Mouse (Mus musculus) embryonic stem cell, embryonic (primary cell): ENCODE measurements around the gene Btbd7.

Source experiments
- CTCF ChIA-PET, 4 experiments: fragments of 300-600 bp in 2 of 4; fragments of 350-600 bp in 2 of 4; sonication (Branson Sonifier 250); formaldehyde crosslinking; loops; one replicate each; lab custom pipeline; 2022; ENCODE audit warnings: inconsistent platforms in 2 of 4; lab: Charles Lee
- POLR2A ChIA-PET, 4 experiments: fragments of 300-600 bp in 2 of 4; fragments of 350-600 bp in 2 of 4; sonication (Branson Sonifier 250); formaldehyde crosslinking; loops; one replicate each; lab custom pipeline; 2022; ENCODE audit warnings: antibody characterized with exemption in 4 of 4, inconsistent platforms in 1 of 4; lab: Charles Lee

Btbd7 gene

GRCm38 (mm10) chr12:102878031-102878823, at the start of gene Btbd7:
Gene Btbd7 (minus strand): TSS chr12:102878471.
- ChIA-PET POLR2A (interaction anchor here in 3 of 4 experiments (0.5 to 1.6 kb wide), 13 partner anchors 8 to 120 kb away, joined by 3 to 10 read pairs (median 3); partner anchors contain the start of genes Cox8c (in 1 of the 3), Gm28051 (in 1 of the 3), Gon7 (in 1 of the 3) and Ubr7 (in 1 of the 3)), CTCF (interaction anchor here in 1 of 4 experiments (0.5 kb wide), 1 partner anchor 446 kb away, joined by 3 read pairs; no protein-coding TSS in a partner anchor)

- POLR2A ChIA-PET: no interaction called here
- CTCF ChIA-PET: interaction anchor here in 1 of 4 experiments (0.5 kb wide), 1 partner anchor 85 kb away, joined by 3 read pairs; no protein-coding TSS in a partner anchor
Measured at GRCm38 (mm10) chr12:102916073-102916472, 37.8 kb upstream of the Btbd7 start.

GRCm38 (mm10) chr12:102908191-102908590, 29.9 kb upstream of the Btbd7 start:
- ChIA-PET CTCF (interaction anchor here in 1 of 4 experiments (0.5 kb wide), 1 partner anchor 89 kb away, joined by 4 read pairs; no protein-coding TSS in a partner anchor), POLR2A (interaction anchor here in 1 of 4 experiments (1.7 kb wide), 1 partner anchor 8 kb away, joined by 3 read pairs; the partner anchor contains the start of gene Cox8c)

- CTCF ChIA-PET: interaction anchor here in 2 of 4 experiments (0.7 to 1.0 kb wide), 2 partner anchors 13 to 861 kb away, joined by 3 read pairs; no protein-coding TSS in a partner anchor
Measured at GRCm38 (mm10) chr12:102899091-102899490, 20.8 kb upstream of the Btbd7 start, which contains the start of gene Cox8c. Gene Cox8c (plus strand): TSS chr12:102899316.

GRCm38 (mm10) chr12:102888568-102888967, 10.3 kb upstream of the Btbd7 start:
- ChIA-PET CTCF (interaction anchor here in 1 of 4 experiments (0.6 kb wide), 1 partner anchor 132 kb away, joined by 3 read pairs; no protein-coding TSS in a partner anchor), POLR2A (interaction anchor here in 2 of 4 experiments (0.6 to 1.5 kb wide), 6 partner anchors 10 to 167 kb away, joined by 3 to 6 read pairs (median 4); partner anchors contain the start of genes Btbd7 (in 1 of the 2), Cox8c (in 1 of the 2), Gm28051 (in 1 of the 2) and Gon7 (in 1 of the 2))

More at GRCm38 (mm10) chr12:102899091-102899490, 20.8 kb upstream of the Btbd7 start, which contains the start of gene Cox8c:
- POLR2A ChIA-PET: interaction anchor here in 2 of 4 experiments (1.0 to 1.6 kb wide), 4 partner anchors 9 to 22 kb away, joined by 3 to 6 read pairs (median 4); no protein-coding TSS in a partner anchor

GRCm38 (mm10) chr12:102887366-102887765, 9.1 kb upstream of the Btbd7 start:
- ChIA-PET CTCF (interaction anchor here in 1 of 4 experiments (0.7 kb wide), 1 partner anchor 148 kb away, joined by 12 read pairs; no protein-coding TSS in a partner anchor), POLR2A (interaction anchor here in 2 of 4 experiments (0.7 to 1.0 kb wide), 3 partner anchors 137 to 347 kb away, joined by 4 to 7 read pairs (median 4); no protein-coding TSS in a partner anchor)

- ChIA-PET CTCF (interaction anchor here in 2 of 4 experiments (0.7 to 1.5 kb wide), 4 partner anchors 8 to 182 kb away, joined by 3 to 4 read pairs (median 3); partner anchors contain the start of gene Cox8c (in 1 of the 2)), POLR2A (interaction anchor here in 2 of 4 experiments (0.7 to 0.9 kb wide), 3 partner anchors 8 to 304 kb away, joined by 3 to 8 read pairs (median 5); no protein-coding TSS in a partner anchor)
Measured at GRCm38 (mm10) chr12:102885735-102886134, 7.5 kb upstream of the Btbd7 start.

- ChIA-PET CTCF (no interaction called here), POLR2A (interaction anchor here in 1 of 4 experiments (1.5 kb wide), 1 partner anchor 10 kb away, joined by 4 read pairs; no protein-coding TSS in a partner anchor)
Measured at GRCm38 (mm10) chr12:102878901-102879300, 630 bp upstream of the Btbd7 start.

- CTCF ChIA-PET: interaction anchor here in 3 of 4 experiments (0.5 to 1.1 kb wide), 4 partner anchors 8 to 471 kb away, joined by 3 read pairs; no protein-coding TSS in a partner anchor
- POLR2A ChIA-PET: interaction anchor here (0.5 to 1.6 kb wide), 22 partner anchors 8 to 172 kb away, joined by 3 to 10 read pairs (median 3); partner anchors contain the start of genes Gm28051 (in 2 of the 4), Gon7 (in 2 of the 4), Moap1 (in 2 of the 4) and Tmem251 (in 2 of the 4)
Measured at GRCm38 (mm10) chr12:102877301-102878030, 805 bp downstream of the Btbd7 start.

- CTCF ChIA-PET: interaction anchor here in 1 of 4 experiments (0.7 kb wide), 1 partner anchor 115 kb away, joined by 3 read pairs; no protein-coding TSS in a partner anchor
Measured at GRCm38 (mm10) chr12:102870527-102870926, 7.7 kb downstream of the Btbd7 start.

GRCm38 (mm10) chr12:102869802-102870201, 8.5 kb downstream of the Btbd7 start:
- ChIA-PET CTCF (no interaction called here), POLR2A (no interaction called here)

More at GRCm38 (mm10) chr12:102870527-102870926, 7.7 kb downstream of the Btbd7 start:
- POLR2A ChIA-PET: interaction anchor here in 1 of 4 experiments (0.7 kb wide), 1 partner anchor 10 kb away, joined by 3 read pairs; no protein-coding TSS in a partner anchor

GRCm38 (mm10) chr12:102860806-102861205, 17.5 kb downstream of the Btbd7 start:
- POLR2A ChIA-PET: interaction anchor here in 2 of 4 experiments (0.5 to 0.6 kb wide), 3 partner anchors 10 to 361 kb away, joined by 3 to 14 read pairs (median 4); no protein-coding TSS in a partner anchor
- CTCF ChIA-PET: no interaction called here

- POLR2A ChIA-PET: no interaction called here
- CTCF ChIA-PET: no interaction called here
Measured at GRCm38 (mm10) chr12:102838271-102838670, 40.0 kb downstream of the Btbd7 start.

GRCm38 (mm10) chr12:102832746-102833300, 45.4 kb downstream of the Btbd7 start:
- CTCF ChIA-PET: interaction anchor here in 1 of 4 experiments (0.6 kb wide), 1 partner anchor 371 kb away, joined by 9 read pairs; no protein-coding TSS in a partner anchor
- POLR2A ChIA-PET: interaction anchor here in 1 of 4 experiments (1.1 kb wide), 1 partner anchor 9 kb away, joined by 3 read pairs; no protein-coding TSS in a partner anchor

- POLR2A ChIA-PET: no interaction called here
- CTCF ChIA-PET: no interaction called here
Measured at GRCm38 (mm10) chr12:102831888-102832287, 46.4 kb downstream of the Btbd7 start.

- ChIA-PET POLR2A (no interaction called here), CTCF (interaction anchor here in 1 of 4 experiments (0.6 kb wide), 1 partner anchor 171 kb away, joined by 4 read pairs; no protein-coding TSS in a partner anchor)
Measured at GRCm38 (mm10) chr12:102827119-102827518, 51.2 kb downstream of the Btbd7 start.

GRCm38 (mm10) chr12:102826399-102826798, 51.9 kb downstream of the Btbd7 start:
- ChIA-PET POLR2A (no interaction called here), CTCF (interaction anchor here in 2 of 4 experiments (0.6 to 0.7 kb wide), 3 partner anchors 171 to 1238 kb away, joined by 3 to 4 read pairs (median 3); no protein-coding TSS in a partner anchor)
